Mouse (Mus musculus): ENCODE data around the gene Raf1. TPM values are rescaled to one million over a fixed set of nuclear protein-coding genes. Genes with fewer than 3 reads are reported as not detected.

Gene Raf1
- polyA plus RNA-seq, 1 experiment from 2014 or later: 44.7 TPM

- Histone ChIP-seq H3K36me3 (ENCODE audit: inconsistent target) (no peaks in the 10 kb centered on the region), H3K4me3 (ENCODE audit: inconsistent target) (no peak overlapping the region), H3K27ac (no peak overlapping the region), H3K79me2 (ENCODE audit: inconsistent target) (no peaks in the 10 kb centered on the region)
- 75% methylated on average over 5 of the region's 5 CpGs for WGBS (ENCODE audit: missing documents)
These were observed 16.7 kb upstream of the Raf1 start for GRCm38 (mm10) chr6:115692963-115693730.

- H3K4me3 ChIP-seq (ENCODE audit: inconsistent target): no peak overlapping the region
- no peaks in the 10 kb centered on the region for H3K36me3 ChIP-seq (ENCODE audit: inconsistent target)
- WGBS (ENCODE audit: missing documents): 96% methylated on average over 9 of the region's 9 CpGs
- H3K27ac ChIP-seq: no peak overlapping the region
- H3K79me2 ChIP-seq (ENCODE audit: inconsistent target): no peaks in the 10 kb centered on the region
These were observed 15.9 kb upstream of the Raf1 start for GRCm38 (mm10) chr6:115692163-115692950.

- H3K36me3 ChIP-seq (ENCODE audit: inconsistent target): no peaks in the 10 kb centered on the region
- H3K79me2 ChIP-seq (ENCODE audit: inconsistent target): no peaks in the 10 kb centered on the region
- 88% methylated on average over 4 of the region's 4 CpGs for WGBS (ENCODE audit: missing documents)
- no peak overlapping the region for H3K4me3 ChIP-seq (ENCODE audit: inconsistent target)
- no peak overlapping the region for H3K27ac ChIP-seq
These were observed 13.7 kb upstream of the Raf1 start for GRCm38 (mm10) chr6:115690105-115690504.

GRCm38 (mm10) chr6:115688589-115688988, 12.2 kb upstream of the Raf1 start:
- Histone ChIP-seq H3K79me2 (ENCODE audit: inconsistent target) (no peaks in the 10 kb centered on the region), H3K27ac (no peak overlapping the region), H3K36me3 (ENCODE audit: inconsistent target) (no peaks in the 10 kb centered on the region), H3K4me3 (ENCODE audit: inconsistent target) (no peak overlapping the region)
- 97% methylated on average over 4 of the region's 4 CpGs for WGBS (ENCODE audit: missing documents)

- Histone ChIP-seq H3K36me3 (ENCODE audit: inconsistent target) (no peaks in the 10 kb centered on the region), H3K4me3 (ENCODE audit: inconsistent target) (no peak overlapping the region), H3K79me2 (ENCODE audit: inconsistent target) (no peaks in the 10 kb centered on the region), H3K27ac (no peak overlapping the region)
- WGBS (ENCODE audit: missing documents): 93% methylated on average over 3 of the region's 3 CpGs
These were observed 11.3 kb upstream of the Raf1 start for GRCm38 (mm10) chr6:115687753-115688152.

GRCm38 (mm10) chr6:115684851-115685646, 8.6 kb upstream of the Raf1 start:
- no peak overlapping the region for H3K27ac ChIP-seq
- no peak overlapping the region for H3K4me3 ChIP-seq (ENCODE audit: inconsistent target)

GRCm38 (mm10) chr6:115684271-115684670, 7.8 kb upstream of the Raf1 start:
- no peaks in the 10 kb centered on the region for H3K36me3 ChIP-seq (ENCODE audit: inconsistent target)
- H3K27ac ChIP-seq: no peak overlapping the region
- H3K79me2 ChIP-seq (ENCODE audit: inconsistent target): no peaks in the 10 kb centered on the region
- WGBS (ENCODE audit: missing documents): 100% methylated on average over 2 of the region's 2 CpGs
- H3K4me3 ChIP-seq (ENCODE audit: inconsistent target): no peak overlapping the region

More at GRCm38 (mm10) chr6:115684851-115685646, 8.6 kb upstream of the Raf1 start:
- no peaks in the 10 kb centered on the region for H3K36me3 ChIP-seq (ENCODE audit: inconsistent target)
- 96% methylated on average over 11 of the region's 11 CpGs for WGBS (ENCODE audit: missing documents)
- H3K79me2 ChIP-seq (ENCODE audit: inconsistent target): no peaks in the 10 kb centered on the region

- Histone ChIP-seq H3K27ac (no peak overlapping the region), H3K36me3 (ENCODE audit: inconsistent target) (no peaks in the 10 kb centered on the region), H3K79me2 (ENCODE audit: inconsistent target) (no peaks in the 10 kb centered on the region; the same call in 1 of the 2 replicates), H3K4me3 (ENCODE audit: inconsistent target) (no peak overlapping the region)
- WGBS (ENCODE audit: missing documents): 86% methylated on average over 4 of the region's 4 CpGs
These were observed 4.6 kb upstream of the Raf1 start for GRCm38 (mm10) chr6:115681066-115681465.

GRCm38 (mm10) chr6:115678012-115678411, 1.6 kb upstream of the Raf1 start:
- H3K79me2 ChIP-seq (ENCODE audit: inconsistent target): peaks cover 29% of the 10 kb centered on the region
- 100% methylated on average over 1 of the region's 1 CpGs for WGBS (ENCODE audit: missing documents)
- no peak overlapping the region for H3K27ac ChIP-seq
- H3K36me3 ChIP-seq (ENCODE audit: inconsistent target): no peaks in the 10 kb centered on the region
- no peak overlapping the region for H3K4me3 ChIP-seq (ENCODE audit: inconsistent target)

GRCm38 (mm10) chr6:115677441-115677840, 1.0 kb upstream of the Raf1 start:
- no peak overlapping the region for H3K27ac ChIP-seq
- 96% methylated on average over 7 of the region's 7 CpGs for WGBS (ENCODE audit: missing documents)
- H3K4me3 ChIP-seq (ENCODE audit: inconsistent target): no peak overlapping the region
- no peaks in the 10 kb centered on the region for H3K36me3 ChIP-seq (ENCODE audit: inconsistent target)
- peaks cover 34% of the 10 kb centered on the region for H3K79me2 ChIP-seq (ENCODE audit: inconsistent target)

GRCm38 (mm10) chr6:115675508-115676336, 713 bp downstream of the Raf1 start:
- Histone ChIP-seq H3K4me3 (ENCODE audit: inconsistent target) (peak overlapping the region; percentile 93), H3K36me3 (ENCODE audit: inconsistent target) (no peaks in the 10 kb centered on the region), H3K27ac (peak overlapping the region; percentile 79), H3K79me2 (ENCODE audit: inconsistent target) (peaks cover 52% of the 10 kb centered on the region)
- WGBS (ENCODE audit: missing documents): 1% methylated on average over 35 of the region's 53 CpGs

GRCm38 (mm10) chr6:115675166-115675507, 1.3 kb downstream of the Raf1 start:
- peak overlapping the region; percentile 79 for H3K27ac ChIP-seq
- 4% methylated on average over 13 of the region's 13 CpGs for WGBS (ENCODE audit: missing documents)
- H3K4me3 ChIP-seq (ENCODE audit: inconsistent target): peak overlapping the region; percentile 93
- H3K79me2 ChIP-seq (ENCODE audit: inconsistent target): peaks cover 58% of the 10 kb centered on the region
- H3K36me3 ChIP-seq (ENCODE audit: inconsistent target): no peaks in the 10 kb centered on the region

GRCm38 (mm10) chr6:115674316-115674715, 2.1 kb downstream of the Raf1 start:
- Histone ChIP-seq H3K79me2 (ENCODE audit: inconsistent target) (peaks cover 66% of the 10 kb centered on the region), H3K4me3 (ENCODE audit: inconsistent target) (peak overlapping the region; percentile 93), H3K36me3 (ENCODE audit: inconsistent target) (no peaks in the 10 kb centered on the region), H3K27ac (no peak overlapping the region; the same call in 1 of the 2 replicates)
- 72% methylated on average over 2 of the region's 2 CpGs for WGBS (ENCODE audit: missing documents)

GRCm38 (mm10) chr6:115672700-115673099, 3.7 kb downstream of the Raf1 start:
- 100% methylated on average over 1 of the region's 1 CpGs for WGBS (ENCODE audit: missing documents)
- Histone ChIP-seq H3K79me2 (ENCODE audit: inconsistent target) (peaks cover 82% of the 10 kb centered on the region), H3K27ac (no peak overlapping the region), H3K36me3 (ENCODE audit: inconsistent target) (no peaks in the 10 kb centered on the region), H3K4me3 (ENCODE audit: inconsistent target) (no peak overlapping the region)
